Mouse (Mus musculus) mouse embryonic stem cell (cell line): Measurements from ENCODE around the gene Pigq.

ENCODE experiments used
- in situ Hi-C, 2 experiments: fragments of 300-500 bp; cut with MboI; formaldehyde crosslinking; loops; 1 replicate in 1 of 2; 3 replicates in 1 of 2; pipeline ENCODE4 v1.14.3; 2019 to 2020; ENCODE audit warnings: low sequenced_read_pairs in 2 of 2, low pct_unique_long_range_greater_than_20kb in 1 of 2, mixed read lengths in 1 of 2; ENCODE audit not compliant: unreplicated experiment in 1 of 2

Gene Pigq

GRCm38 (mm10) chr17:25943221-25943620 lies 1.5 kb downstream of the Pigq start:
- in situ Hi-C loops = no loop called here

GRCm38 (mm10) chr17:25942597-25943151 lies 2.1 kb downstream of the Pigq start:
- in situ Hi-C loops = no loop called here

GRCm38 (mm10) chr17:25941511-25942241 lies 3.1 kb downstream of the Pigq start:
- in situ Hi-C loops = no loop called here

- in situ Hi-C loops = no loop called here
Observed at GRCm38 (mm10) chr17:25934526-25934925, 10.2 kb downstream of the Pigq start.

DNA sequence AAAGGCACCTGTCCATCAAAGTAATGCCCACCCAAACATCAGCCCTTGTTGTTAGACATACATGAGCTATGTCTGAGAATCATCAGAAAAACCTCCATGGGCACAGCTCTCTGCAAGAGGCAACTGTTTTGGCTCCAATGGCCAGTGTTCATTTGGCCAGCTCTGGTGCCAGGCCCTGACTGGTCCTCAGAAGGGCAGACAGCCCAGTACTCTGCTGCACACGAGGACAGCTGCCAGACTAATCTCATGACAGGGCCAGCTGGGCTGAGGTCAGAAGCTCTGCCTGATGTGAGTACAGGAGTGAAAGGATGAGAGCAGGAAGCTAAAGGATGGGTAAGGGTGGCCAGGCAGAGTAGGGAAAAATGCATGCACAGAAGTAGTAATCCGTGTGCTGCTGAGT lies 19.4 kb downstream of the Pigq start:
- in situ Hi-C loops = no loop called here

DNA sequence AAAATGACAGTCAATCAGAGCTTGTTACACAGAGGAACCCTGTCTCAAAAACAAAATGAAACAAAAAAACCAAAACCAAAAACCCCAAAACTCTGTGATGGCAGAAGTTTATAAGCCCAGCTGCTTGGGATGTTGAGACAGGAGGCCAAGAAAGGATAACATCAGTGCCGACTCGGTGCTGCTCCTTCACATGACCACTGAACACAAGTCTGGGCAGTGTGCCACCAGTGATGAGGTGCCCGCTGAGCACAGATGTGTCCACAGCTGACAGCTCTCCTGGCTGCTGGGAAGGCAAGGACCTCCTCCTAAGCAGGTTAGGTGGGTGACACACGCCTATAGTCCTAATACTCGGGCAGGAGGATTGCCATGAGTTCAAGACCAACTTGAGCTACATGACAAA lies 22.6 kb downstream of the Pigq start:
- in situ Hi-C loops = no loop called here

DNA sequence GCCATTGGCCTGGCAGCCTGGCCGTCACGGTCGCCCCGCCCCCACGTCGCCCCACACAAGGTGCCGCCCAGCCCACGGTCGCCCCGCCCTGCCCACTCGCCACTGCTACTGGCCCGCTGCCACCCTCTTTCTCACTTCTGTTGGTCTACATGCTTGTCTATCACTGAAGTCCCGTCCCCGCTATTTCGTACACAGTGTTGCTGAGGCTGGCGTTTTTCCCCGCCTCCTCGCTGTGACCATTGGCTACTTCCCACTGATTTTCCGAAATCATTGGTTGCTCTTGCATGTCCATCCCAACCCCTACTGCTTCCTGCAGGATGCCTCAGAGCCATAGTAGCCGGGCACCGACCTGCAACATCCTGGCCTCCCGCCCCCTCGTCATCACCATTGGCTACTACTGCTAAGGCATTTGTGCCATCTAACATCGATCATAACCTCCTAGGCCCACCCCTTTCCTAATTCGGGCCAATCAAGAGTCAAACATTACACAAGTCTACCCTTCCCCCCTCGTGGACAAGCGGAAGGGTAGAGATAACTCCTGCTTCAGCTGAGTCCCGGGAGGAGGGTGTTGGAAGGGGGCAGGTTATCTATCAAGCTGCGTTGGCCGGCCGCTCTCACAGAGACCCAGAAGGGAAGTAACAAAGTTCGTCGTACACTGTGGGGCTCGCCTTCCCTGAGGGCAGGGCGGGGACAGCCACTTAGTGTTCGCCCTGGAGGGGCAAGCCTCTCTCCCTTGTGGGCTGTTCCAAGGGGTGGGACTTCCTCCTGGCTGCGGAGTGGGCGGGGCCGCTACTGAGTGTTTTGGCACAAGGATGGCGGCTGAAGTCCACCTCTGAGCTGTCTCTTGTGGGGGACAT lies 24.7 kb downstream of the Pigq start:
- in situ Hi-C loops = no loop called here

DNA sequence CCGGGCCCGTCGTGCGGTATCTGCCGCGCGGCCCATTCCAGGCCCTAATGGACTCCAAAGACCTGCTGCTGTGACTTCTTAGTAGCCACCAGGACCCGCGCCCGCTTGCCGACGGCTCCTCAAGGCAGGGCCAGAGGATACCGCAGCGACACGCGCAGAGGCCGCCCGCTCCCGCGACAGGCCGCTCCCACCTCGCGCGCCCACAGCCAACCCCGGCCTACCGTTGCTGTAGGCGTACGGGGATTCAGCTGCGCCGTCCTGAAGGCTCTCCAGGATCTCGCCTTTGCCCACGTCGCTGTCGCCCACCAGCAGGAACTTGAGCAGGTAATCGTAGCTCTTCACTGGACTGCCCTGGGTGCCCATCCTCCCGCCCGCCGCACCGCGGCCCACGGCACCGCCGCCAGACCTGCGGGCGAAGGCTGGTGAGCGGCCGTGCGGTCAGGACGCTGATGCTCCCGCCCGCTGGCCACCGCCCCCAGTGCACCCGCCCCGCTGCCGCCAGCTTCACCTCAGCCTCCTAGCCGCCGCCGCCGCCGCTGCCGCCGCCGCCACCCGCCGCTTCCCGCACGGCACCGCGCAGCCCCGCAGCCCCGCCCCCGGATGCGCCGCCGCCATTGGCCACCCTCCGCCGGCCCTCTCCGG lies 25.5 kb downstream of the Pigq start, which contains the start of gene Rab40c:
Rab40c (minus strand) TSS at position 584 of the 642 bp plus-strand sequence.
- in situ Hi-C loops = no loop called here

DNA sequence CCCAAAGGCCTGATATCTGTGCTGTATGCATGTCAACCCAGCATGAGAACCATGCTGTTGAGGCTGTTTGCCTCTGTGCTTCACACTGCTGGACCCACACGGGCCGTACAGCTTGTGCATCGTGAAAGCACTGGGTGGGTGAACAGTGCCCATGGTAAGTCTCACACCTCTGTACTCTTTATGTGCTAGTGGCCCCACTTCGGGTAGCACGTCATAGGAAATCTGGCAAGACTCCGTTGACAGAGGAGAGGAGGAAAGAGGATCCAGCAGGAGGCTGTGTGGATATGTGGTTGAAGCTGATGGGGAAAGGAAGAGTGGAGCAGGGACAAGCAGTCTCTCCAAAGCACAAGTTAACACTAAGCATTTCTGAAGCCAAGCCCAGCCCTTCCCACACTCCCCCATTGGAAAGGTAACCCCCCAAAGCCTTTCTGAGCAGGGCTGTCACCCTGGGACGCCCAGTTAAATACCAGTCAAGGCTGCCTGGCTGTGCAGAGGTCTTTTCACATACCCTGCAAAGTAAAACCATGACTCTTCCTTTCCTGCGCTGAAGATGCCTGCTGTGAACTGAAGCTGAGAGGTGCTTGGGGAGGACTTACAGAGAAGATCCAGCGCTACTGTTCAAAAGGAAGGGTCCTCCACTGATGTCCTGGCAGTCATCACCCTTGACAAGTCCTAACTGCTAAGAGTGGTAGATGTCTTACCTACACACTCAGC lies 26.5 kb downstream of the Pigq start:
- in situ Hi-C loops = no loop called here

GRCm38 (mm10) chr17:25916931-25917647 lies 27.6 kb downstream of the Pigq start:
- in situ Hi-C loops = no loop called here

- in situ Hi-C loops = no loop called here
Observed at GRCm38 (mm10) chr17:25914295-25914694, 30.4 kb downstream of the Pigq start.

DNA sequence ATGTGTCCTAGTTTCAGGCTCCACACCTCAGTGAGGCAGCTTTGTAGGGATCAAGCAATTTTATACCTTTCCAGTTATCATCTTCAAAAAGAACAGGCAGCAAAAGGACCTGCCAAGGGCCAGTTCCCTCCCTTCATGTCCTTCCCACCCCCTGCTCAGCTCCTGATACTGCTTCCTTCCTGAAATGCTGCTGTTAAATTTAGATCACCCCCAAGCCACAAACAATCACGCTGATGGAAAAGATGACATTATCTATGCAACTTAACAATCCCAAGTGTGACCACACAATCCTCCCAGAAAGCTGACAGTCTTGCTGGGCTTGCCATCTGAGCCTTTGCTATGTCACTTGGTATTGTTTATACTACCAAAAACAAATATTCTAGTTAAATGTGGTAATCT lies 30.9 kb downstream of the Pigq start:
- in situ Hi-C loops = no loop called here

- in situ Hi-C loops = no loop called here
Observed at GRCm38 (mm10) chr17:25913186-25913876, 31.4 kb downstream of the Pigq start.

GRCm38 (mm10) chr17:25911816-25912215 lies 32.9 kb downstream of the Pigq start:
- in situ Hi-C loops = no loop called here

DNA sequence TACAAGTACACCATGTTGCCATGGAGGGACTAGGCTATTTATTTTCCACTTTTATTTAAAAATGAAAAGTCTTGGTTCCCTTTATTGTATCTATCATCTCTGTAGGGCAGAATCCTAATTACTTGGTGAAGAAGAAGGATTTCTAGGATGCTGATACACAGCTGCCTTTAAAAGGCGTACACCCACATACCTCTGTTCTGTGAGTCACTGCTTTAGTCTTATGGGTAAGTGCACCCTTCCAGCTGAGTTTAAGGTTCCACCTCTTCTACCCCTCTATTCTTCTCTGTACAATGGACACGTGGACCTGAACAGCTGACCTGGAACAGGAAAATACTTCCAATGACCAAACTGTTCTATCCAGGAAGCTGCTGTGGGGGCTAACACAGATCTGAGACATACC lies 37.1 kb downstream of the Pigq start:
- in situ Hi-C loops = no loop called here

DNA sequence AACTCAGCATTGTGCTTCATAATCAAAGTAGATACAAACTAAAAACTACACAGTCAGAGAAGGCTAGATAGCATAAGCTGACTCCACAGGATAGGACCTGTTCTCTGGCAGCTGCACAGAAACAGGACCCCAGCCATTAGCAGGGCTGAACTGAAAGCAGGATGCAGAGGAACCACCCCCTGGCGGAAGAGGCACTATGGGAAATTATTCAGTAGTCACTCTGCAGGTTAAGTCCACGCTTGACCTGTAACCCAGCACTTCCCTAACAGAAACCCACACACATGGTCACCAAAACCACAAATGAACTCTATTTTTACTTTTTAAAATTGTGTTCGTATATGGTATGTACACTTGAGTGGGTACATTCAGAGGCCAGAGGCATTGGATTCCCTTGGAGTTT lies 41.7 kb downstream of the Pigq start:
- in situ Hi-C loops = no loop called here

- in situ Hi-C loops = no loop called here
Observed at GRCm38 (mm10) chr17:25900193-25900592, 44.5 kb downstream of the Pigq start.
